Mouse (Mus musculus) liver, embryonic 13.5 days (tissue): Measurements from ENCODE around the gene Etd. TPM values are rescaled to one million over a fixed set of nuclear protein-coding genes. Genes with fewer than 3 reads are reported as not detected.
"Not testable (repeated sequence)": the region's sequence is repeated elsewhere in the genome, so short reads cannot be mapped to it uniquely, and the experiment has no call there.

Experiments
- ATAC-seq: fragments of 200-750 bp; cut with Nextera tagmentation; 2 replicates; pipeline ENCODE4 v1.8.0; 2017; ENCODE audit warnings: low read depth, mild to moderate bottlenecking, moderate number of reproducible peaks, moderate library complexity
- DNase-seq: peaks from one replicate; pipeline ENCODE4 v3.0.0; 2022
- H3K27ac ChIP-seq: fragments of 300-500 bp; sonication (generic); 2 replicates; pipeline ENCODE4 v1.5.1; 2015; ENCODE audit warnings: moderate library complexity, mild to moderate bottlenecking, inconsistent platforms
- H3K27me3 ChIP-seq: fragments of 300-500 bp; sonication (generic); 2 replicates; pipeline ENCODE4 v1.6.1; 2015; ENCODE audit warnings: mild to moderate bottlenecking, inconsistent platforms
- H3K36me3 ChIP-seq: fragments of 300-500 bp; sonication (generic); 2 replicates; pipeline ENCODE4 v1.6.1; 2015; ENCODE audit warnings: mild to moderate bottlenecking, inconsistent platforms
- H3K4me1 ChIP-seq: fragments of 300-500 bp; sonication (generic); replicated peaks from 2 replicates; pipeline ENCODE4 v1.6.1; 2015; ENCODE audit warnings: inconsistent platforms
- H3K4me2 ChIP-seq: fragments of 300-500 bp; sonication (generic); 2 replicates; pipeline ENCODE4 v1.6.1; 2015; ENCODE audit warnings: inconsistent platforms, mild to moderate bottlenecking, moderate library complexity
- H3K4me3 ChIP-seq: fragments of 300-500 bp; sonication (generic); replicated peaks from 2 replicates; pipeline ENCODE4 v1.5.1; 2015; ENCODE audit warnings: mild to moderate bottlenecking, inconsistent platforms
- H3K9ac ChIP-seq: fragments of 300-500 bp; sonication (generic); 2 replicates; pipeline ENCODE4 v1.6.1; 2015; ENCODE audit warnings: mild to moderate bottlenecking, inconsistent platforms
- H3K9me3 ChIP-seq: fragments of 300-500 bp; sonication (generic); replicated peaks from 2 replicates; pipeline ENCODE4 v1.6.1; 2016; ENCODE audit warnings: inconsistent platforms
- WGBS: fragments of 180-500 bp; shearing (Covaris S2); methylation state at CpG from one replicate; pipeline ENCODE4 v1.1.7; 2015; ENCODE audit not compliant: insufficient replicate concordance; 5-methylcytosine and 5-hydroxymethylcytosine counted together
- polyA plus RNA-seq: library from polyadenylated mRNA; unstranded; fragments of >200 nt; fragmentation: Nextera tagmentation; extraction: Ambion mirVana; gene quantifications from 2 replicates; pipeline ENCODE4 v1.2.1, GENCODE M21; 2015

Gene Etd
- polyA plus RNA-seq, result not detected in 2 replicates

DNA sequence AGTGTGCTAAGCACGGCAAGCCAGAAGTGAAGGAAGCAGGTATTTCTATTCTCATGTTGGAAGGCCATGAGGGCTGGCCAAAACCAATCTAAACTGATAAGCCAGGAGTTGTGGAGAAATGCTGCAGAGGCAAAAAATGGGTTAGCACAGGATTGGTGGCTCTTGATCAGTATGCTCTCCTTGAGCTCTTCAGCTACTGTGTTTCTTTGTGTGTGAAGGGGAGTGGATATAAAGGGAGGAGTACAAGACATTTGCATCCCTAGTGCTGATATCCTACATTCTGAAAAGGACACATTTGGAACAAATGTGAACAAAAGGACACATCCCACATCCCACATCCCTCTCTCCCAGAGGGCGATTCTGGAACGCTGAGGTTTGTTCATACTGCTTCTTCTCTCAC, at the start of gene Etd:
Gene Etd, plus strand, starts transcription at position 301 of the 400 bp plus-strand sequence.
- ATAC-seq (no peak), DNase-seq (no peak)
- H3K27ac ChIP-seq, result no peak within 1 kb of the TSS
- no peak within 1 kb of the TSS for H3K4me2 ChIP-seq
- H3K9ac ChIP-seq, result no peak within 1 kb of the TSS
- no peaks in the 10 kb centered on the region for H3K27me3 ChIP-seq
- no peaks in the 10 kb centered on the region for H3K9me3 ChIP-seq
- no peaks in the 10 kb centered on the region for H3K36me3 ChIP-seq
- no peaks in the 10 kb centered on the region for H3K4me1 ChIP-seq
- H3K4me3 ChIP-seq, result no peak within 1 kb of the TSS
- 61% methylated on average over 3 of the region's 3 CpGs for WGBS

DNA sequence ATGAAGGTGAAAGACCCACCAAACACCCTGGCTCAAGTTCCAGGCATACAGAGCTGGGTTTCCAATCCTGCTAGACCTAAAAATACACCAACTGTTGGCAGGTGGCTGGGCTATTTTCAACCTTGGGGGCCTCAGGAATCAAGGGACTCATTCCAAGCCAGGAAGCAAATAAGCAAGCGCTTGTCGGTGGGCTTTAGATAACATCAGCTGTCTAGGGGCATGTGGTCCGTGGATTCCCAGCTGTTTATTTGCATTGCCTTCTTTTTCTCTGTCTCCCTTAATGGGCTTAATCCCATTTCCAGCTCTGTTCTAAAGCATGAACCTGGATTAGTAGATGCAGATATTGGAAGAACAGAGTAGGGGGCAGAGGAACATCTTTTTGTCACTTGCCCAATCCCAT, 48.4 kb upstream of the Etd start:
- ATAC-seq (no peak), DNase-seq (no peak)
- Histone ChIP-seq H3K9ac (no peak overlapping the region), H3K27me3 (no peaks in the 10 kb centered on the region), H3K36me3 (no peaks in the 10 kb centered on the region), H3K27ac (no peak overlapping the region), H3K9me3 (no peaks in the 10 kb centered on the region), H3K4me2 (no peak overlapping the region), H3K4me3 (no peak overlapping the region), H3K4me1 (no peaks in the 10 kb centered on the region)
- WGBS, result 40% methylated on average over 3 of the region's 3 CpGs

DNA sequence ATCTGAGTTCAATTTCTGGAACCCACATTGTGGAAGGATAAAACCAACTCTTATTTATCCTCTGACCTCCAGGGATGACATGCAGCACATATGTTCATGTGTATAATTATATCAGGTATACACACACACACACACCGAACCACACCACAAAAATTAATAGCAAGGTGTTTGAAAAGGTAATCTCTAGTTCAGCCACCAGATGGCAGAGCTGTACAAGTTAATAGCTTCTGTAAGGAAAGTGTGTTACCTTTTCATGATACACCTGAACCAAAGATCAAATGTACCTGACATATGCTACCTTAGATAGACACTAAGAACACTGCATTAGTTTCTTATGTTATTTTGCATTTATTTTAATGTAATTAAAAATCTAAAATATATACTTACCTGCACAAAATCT, 1.8 kb upstream of the Etd start:
- Histone ChIP-seq H3K27ac (no peak overlapping the region), H3K9me3 (no peaks in the 10 kb centered on the region), H3K27me3 (no peaks in the 10 kb centered on the region), H3K4me3 (no peak overlapping the region), H3K9ac (no peak overlapping the region), H3K4me2 (no peak overlapping the region), H3K4me1 (no peaks in the 10 kb centered on the region), H3K36me3 (no peaks in the 10 kb centered on the region)
- DNase-seq, result no peak
- ATAC-seq, result no peak
- WGBS, result 70% methylated on average over 1 of the region's 1 CpGs

DNA sequence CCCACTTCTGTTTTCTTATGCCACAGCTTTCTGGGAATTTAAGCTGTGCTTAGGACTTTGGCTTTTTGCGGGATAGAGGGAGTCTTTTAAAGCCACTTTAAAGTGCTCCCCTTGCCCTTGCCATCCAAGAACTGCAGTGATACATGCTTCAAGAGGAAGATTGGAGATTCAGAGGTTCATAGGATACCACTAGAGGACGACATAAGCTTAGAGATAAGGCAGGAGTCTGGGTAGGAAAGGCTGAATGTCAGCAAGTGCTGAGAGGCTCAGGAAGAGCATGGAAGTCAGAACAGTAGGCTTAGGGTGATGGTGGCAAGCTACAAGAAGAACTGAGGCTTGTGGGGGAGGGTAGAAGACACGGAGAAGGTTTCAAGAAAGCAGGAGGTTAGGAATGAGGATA, 24.9 kb downstream of the Etd start:
- Histone ChIP-seq H3K4me1 (no peaks in the 10 kb centered on the region), H3K27me3 (no peaks in the 10 kb centered on the region), H3K27ac (no peak overlapping the region), H3K36me3 (no peaks in the 10 kb centered on the region), H3K9ac (no peak overlapping the region), H3K4me2 (no peak overlapping the region), H3K4me3 (no peak overlapping the region), H3K9me3 (no peaks in the 10 kb centered on the region)
- no peak for DNase-seq
- 30% methylated on average over 3 of the region's 3 CpGs for WGBS
- no peak for ATAC-seq

DNA sequence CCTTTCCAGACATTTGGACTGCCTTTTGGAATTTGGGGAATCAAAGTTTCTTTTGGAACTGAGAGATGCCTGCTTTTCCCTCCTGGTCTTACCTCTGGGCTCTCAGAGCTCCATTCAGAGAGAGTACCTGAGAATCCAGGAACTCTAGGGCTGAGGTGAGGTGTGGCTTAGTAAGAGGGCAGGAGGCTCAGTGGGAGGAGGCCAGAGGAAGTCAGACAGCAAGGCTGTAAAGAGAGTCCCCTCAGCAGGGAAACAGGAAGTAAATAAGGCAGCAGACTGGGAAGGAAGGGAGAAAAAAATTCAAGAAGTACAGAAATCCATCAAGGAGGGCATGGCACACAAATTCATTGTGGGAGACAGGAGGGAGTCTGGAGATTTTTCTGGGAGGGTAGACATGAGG, 29.5 kb downstream of the Etd start:
- H3K27ac ChIP-seq, H3K4me1 ChIP-seq, ATAC-seq, H3K9ac ChIP-seq, H3K4me3 ChIP-seq, H3K4me2 ChIP-seq, DNase-seq, H3K27me3 ChIP-seq, H3K36me3 ChIP-seq, H3K9me3 ChIP-seq: not testable (repeated sequence)

Other genes with a start within 250 kb of the Etd start
- gene Plac1, start 194.8 kb upstream of the Etd start, polyA plus RNA-seq, result 1.8 and 1.9 TPM in 2 replicates
- 4.8 and 6.5 TPM in 2 replicates for gene Fam122b, start 165.1 kb upstream of the Etd start, polyA plus RNA-seq
- gene Fam122c, start 161.5 kb upstream of the Etd start, polyA plus RNA-seq, result not detected in 2 replicates
- 38.5 and 48.3 TPM in 2 replicates for gene Mospd1, start 64.4 kb upstream of the Etd start, polyA plus RNA-seq
- 2.1 and 2.9 TPM in 2 replicates for gene Rtl8c, start 173.1 kb downstream of the Etd start, polyA plus RNA-seq
- gene Gm14597, start 174.1 kb downstream of the Etd start, polyA plus RNA-seq, result not detected in 2 replicates
- gene Rtl8a, start 208.8 kb downstream of the Etd start, polyA plus RNA-seq, result 6.5 and 6.6 TPM in 2 replicates
- 5.6 and 6.3 TPM in 2 replicates for gene Rtl8b, start 235.5 kb downstream of the Etd start, polyA plus RNA-seq